Mouse (Mus musculus): Measurements from ENCODE around the gene Ddah2.

Gene Ddah2

GRCm38 (mm10) chr17:35058911-35059892 is at the start of gene Ddah2:
Gene Ddah2 (plus strand): TSS chr17:35059035.
- ATAC-seq (ENCODE audit: low TSS enrichment): peak; percentile 73

DNA sequence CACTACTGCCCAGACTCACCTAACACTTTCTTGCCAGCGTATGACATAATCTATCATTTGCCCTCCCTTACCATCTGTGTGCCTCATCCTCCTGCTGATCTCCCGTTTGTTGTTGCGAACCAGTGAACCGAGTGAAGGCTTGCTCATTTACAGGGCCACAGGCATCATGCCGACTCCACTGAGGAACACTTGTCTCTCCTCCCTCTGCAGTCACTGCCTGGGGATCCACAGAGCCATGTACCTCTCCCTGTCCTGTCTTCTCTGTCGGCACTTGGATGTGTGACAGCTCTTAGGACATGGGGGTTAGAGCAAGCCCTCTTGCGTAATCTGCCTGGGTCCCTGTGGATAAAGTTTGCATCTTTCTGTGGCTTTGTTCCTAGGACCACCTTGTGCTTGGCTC is 49.2 kb upstream of the Ddah2 start:
- no peak for ATAC-seq (ENCODE audit: low TSS enrichment)

- ATAC-seq (ENCODE audit: low TSS enrichment): no peak
Observed at GRCm38 (mm10) chr17:35011440-35011839, 47.4 kb upstream of the Ddah2 start.

- no peak for ATAC-seq (ENCODE audit: low TSS enrichment)
Observed at GRCm38 (mm10) chr17:35012430-35012829, 46.4 kb upstream of the Ddah2 start.

DNA sequence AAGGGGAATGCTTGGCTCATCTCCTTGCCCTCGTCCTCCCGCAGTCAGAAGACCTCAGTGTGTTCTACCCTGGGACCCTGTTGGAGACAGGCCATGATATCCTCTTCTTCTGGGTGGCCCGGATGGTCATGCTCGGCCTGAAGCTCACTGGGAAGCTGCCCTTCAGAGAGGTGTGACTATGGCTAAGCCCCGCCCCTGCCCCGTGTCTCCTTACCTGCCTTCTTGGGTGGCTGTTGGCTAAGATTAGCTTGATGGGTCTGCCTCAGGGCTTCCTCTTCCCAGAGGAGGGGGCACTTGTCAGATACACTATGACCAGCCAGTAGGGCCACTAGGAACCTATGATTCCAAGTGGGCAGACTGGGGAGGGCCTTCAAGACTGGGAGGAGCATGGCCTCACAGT is 45.6 kb upstream of the Ddah2 start:
- ATAC-seq (ENCODE audit: low TSS enrichment): no peak

- ATAC-seq (ENCODE audit: low TSS enrichment): no peak
Observed at GRCm38 (mm10) chr17:35015296-35015695, 43.5 kb upstream of the Ddah2 start.

- no peak for ATAC-seq (ENCODE audit: low TSS enrichment)
Observed at GRCm38 (mm10) chr17:35016376-35016775, 42.5 kb upstream of the Ddah2 start, which contains the start of gene Vwa7. Gene Vwa7 (plus strand): TSS chr17:35016579.

GRCm38 (mm10) chr17:35016791-35017705 is 41.8 kb upstream of the Ddah2 start:
- ATAC-seq (ENCODE audit: low TSS enrichment): no peak

DNA sequence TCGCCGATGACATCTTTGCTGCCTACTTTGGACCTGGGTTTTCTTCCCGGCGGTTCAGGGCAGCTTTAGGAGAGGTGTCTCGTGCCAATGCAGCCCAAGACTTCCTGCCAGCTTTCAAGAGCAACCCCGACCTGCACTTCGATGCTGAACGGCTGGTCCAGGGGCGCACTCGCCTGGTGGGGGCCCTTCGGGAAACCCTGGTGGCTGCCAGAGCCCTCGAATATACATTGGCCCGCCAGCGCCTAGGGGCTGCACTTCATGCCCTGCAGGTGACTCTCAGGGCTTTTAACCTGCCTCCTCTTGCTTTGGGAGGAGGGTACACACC is 41.2 kb upstream of the Ddah2 start:
- no peak for ATAC-seq (ENCODE audit: low TSS enrichment)

- no peak for ATAC-seq (ENCODE audit: low TSS enrichment)
Observed at GRCm38 (mm10) chr17:35018171-35018570, 40.7 kb upstream of the Ddah2 start.

DNA sequence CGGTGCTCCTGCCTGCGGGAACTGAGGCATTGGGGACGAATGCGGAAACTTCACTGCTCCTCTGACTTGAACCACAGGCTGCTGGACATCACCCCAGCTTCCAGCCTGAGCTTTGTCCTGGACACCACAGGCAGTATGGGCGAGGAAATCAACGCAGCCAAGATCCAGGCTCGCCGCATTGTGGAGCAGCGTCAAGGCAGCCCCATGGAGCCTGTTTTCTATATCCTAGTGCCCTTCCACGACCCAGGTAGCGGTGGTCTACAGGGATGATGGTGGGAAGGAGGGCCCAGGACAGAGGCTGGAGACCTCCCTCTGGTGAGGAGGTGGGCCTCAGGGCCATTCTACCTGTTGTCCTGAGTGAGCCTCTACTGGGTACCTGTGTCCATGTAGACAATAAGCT is 38.9 kb upstream of the Ddah2 start:
- ATAC-seq (ENCODE audit: low TSS enrichment): no peak

DNA sequence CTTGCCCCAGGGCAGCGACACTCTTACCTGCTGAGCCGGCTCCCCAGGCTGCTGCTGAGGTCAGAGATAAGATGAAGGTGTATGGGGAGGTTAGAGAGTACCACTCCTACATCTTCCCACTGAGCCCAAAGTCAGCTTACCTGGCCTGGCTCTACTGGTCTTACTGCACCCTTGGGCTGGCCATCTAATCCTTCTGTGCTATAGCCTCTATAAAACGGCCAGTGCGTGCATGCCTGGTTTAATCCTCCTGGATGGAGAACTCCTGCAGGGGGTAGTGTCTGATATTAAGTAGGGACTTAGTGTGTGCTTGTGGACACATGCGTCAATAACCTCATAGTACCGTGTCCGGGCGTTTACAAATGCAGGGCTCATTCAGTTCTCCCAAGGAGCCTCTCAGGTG is 38.3 kb upstream of the Ddah2 start:
- ATAC-seq (ENCODE audit: low TSS enrichment): no peak

DNA sequence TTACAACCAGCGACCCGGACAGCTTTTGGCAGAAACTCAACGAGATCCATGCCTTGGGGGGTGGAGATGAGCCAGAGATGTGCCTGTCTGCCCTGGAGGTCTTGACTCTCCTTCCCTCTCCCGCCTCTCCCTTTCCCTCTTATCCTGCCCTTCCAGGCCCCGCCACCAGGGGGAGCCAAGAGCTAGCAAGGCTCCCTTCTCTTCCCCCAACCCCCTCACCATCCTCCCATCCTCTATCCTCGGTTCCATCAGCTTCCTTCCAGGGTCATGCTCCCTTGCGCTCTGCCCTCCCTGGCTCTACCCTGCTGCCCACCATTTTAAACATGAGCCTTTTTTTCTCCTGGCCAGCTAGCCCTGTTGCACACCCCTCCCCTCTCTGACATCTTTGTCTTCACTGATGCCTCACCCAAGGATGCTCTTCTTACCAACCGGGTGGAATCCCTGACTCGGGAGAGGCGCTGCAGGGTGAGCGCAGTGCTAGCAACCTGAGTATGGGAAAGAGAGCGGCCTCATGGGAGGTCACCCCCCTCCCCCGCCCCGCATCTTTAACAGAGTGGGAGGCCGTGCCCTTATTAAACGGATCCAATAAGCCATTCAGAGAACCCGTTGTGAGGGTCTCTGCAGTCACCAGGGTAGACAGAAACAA is 37.5 kb upstream of the Ddah2 start:
- peak; percentile 70 for ATAC-seq (ENCODE audit: low TSS enrichment)

DNA sequence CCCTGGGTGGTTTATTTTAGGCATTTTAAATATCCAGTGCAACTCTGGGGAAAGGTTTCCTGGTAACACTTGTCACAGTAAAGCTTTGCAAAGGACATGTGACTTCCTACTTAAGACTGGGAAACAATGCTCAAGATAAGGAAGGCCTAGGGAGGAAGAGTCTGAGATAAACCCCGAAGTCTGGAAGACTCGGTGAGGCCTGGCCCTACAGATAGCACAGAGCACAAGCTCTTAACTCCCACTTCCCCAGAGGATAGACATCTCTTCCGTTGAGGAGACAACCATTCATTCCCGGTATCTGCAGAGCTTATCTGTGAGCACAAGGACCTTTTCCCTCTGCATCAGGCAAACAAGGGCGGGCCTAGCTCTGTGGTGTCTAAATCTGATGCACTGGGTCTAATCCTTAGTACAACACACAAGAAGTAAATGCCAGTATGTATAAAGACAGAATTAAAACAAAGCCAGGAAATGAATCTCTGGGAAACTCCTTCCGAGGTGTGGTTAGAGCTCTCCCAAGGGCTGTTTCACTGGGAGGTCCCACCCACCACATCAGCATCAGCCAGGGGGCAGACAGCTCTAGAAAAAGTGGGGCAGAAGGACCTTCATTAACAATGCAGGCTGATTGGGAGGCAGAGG is 36.9 kb upstream of the Ddah2 start:
- ATAC-seq (ENCODE audit: low TSS enrichment): no peak

DNA sequence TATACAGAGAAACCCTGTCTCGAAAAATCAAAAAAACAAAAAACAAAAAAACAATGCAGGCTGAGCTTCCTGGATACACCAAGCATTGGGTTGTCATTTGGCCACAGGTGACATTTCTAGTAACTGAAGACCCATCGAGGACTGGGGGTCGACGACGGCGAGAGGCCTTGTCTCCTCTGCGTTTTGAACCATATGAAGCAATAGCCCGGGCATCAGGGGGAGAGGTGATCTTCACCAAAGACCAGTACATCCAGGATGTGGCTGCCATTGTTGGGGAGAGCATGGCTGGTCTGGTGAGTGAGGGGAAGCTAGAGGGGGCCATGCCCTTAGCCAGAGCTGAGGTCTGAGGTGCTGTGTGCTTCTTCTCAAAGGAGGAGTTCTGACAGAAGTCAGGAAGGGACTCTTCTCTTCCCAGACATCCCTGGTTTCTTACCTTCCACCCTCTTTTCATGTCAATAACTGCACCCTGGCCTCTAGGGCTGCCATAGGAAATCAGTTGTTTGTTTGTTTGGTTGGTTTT is 36.2 kb upstream of the Ddah2 start:
- no peak for ATAC-seq (ENCODE audit: low TSS enrichment)

DNA sequence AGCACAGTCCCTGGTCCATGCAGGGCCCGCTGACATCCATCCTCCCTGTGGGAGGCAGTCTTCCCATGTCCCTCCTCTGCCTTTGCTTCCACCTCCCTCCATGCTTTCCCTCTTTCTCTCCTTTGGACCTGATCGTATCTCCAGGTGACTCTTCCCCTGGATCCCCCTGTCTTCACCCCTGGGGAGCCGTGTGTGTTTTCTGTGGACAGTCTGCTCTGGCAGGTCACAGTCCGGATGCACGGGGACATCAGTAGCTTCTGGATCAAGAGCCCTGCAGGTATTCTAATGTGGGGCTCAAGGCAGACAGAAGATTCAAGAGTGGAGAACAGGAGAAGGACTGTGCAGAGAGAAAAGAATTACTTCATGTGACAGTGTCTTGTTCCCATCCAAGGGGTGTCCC is 35.6 kb upstream of the Ddah2 start:
- no peak for ATAC-seq (ENCODE audit: low TSS enrichment)

DNA sequence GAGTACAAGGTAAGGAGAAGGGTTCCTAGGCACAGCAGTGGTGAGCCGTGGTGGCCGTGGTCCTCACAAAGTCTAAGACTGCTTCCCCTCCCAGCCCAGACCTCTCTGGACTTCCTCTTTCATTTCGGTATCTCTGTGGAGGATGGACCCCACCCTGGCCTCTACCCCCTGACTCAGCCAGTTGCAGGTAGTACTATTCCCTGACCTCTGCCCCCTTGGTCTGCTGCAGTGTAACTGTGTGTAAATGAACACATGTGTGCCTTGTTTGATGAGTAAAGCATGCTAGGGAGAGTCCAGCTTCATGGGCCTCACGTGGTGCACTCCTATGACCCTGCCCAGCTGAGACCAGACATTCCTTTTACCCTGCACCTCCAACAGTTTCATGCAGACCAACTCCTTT is 35.1 kb upstream of the Ddah2 start:
- no peak for ATAC-seq (ENCODE audit: low TSS enrichment)

DNA sequence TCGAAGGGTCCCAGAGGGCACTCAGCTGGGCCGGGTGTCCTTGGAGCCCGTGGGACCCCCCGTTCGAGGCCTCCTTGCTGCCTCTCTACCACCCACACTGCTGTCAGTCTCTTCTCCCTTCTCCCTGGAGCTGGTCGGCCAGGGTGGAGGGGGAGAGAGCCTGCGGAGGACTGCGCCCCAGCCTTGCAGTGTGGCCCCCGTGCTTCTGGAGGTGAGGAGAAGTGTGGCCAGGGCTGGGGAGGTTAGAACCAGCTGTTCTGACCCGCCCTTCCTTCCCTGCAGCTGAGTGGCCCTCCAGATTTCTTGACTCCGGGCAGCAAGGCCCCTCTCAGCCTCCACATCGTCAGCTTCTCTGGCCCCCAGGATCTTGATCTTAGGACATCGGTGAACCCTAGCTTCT is 34.6 kb upstream of the Ddah2 start:
- no peak for ATAC-seq (ENCODE audit: low TSS enrichment)

GRCm38 (mm10) chr17:35024691-35025488 is 33.9 kb upstream of the Ddah2 start:
- no peak for ATAC-seq (ENCODE audit: low TSS enrichment)

GRCm38 (mm10) chr17:35026206-35026605 is 32.6 kb upstream of the Ddah2 start:
- ATAC-seq (ENCODE audit: low TSS enrichment): no peak
